Mouse (Mus musculus): Measurements from ENCODE around the gene Kcnc4. TPM values are rescaled to one million over a fixed set of nuclear protein-coding genes. Genes with fewer than 3 reads are reported as not detected.

The Kcnc4 gene
- polyA plus RNA-seq, 1 experiment, result not detected

DNA sequence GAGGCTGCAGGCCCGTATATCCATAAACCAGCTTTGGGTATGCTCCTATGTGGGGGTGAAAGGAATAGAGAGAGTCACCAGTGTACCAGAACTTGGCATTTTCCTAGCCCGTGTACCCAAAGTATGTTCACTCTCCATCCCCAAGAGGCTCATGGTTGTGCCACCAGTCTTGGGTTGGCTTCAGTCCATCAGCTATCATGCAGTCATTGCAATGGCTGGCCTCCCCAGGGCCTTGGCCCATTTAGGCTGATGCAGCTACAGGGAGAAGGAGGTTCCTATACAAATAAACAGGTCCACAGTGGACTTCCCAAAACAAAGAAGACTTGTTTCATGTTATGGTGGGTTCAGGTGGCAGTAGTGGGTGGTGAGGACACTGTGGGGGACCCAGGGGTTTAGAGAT lies 21.7 kb downstream of the Kcnc4 start:
- TF ChIP-seq POLR2A (IDR thresholded peaks at IDR 0.05; ENCODE audit: low read depth, low read length) (no peak), CTCF (IDR thresholded peaks at IDR 0.05; ENCODE audit: borderline replicate concordance, insufficient read depth, low read length) (no peak)
- Histone ChIP-seq H3K4me1 (ENCODE audit: control insufficient read depth, insufficient read depth, low read length) (no peaks in the 10 kb centered on the region), H3K27ac (ENCODE audit: insufficient read depth, low read length) (no peak overlapping the region), H3K4me3 (ENCODE audit: insufficient read depth, low read length) (no peak overlapping the region)

GRCm38 (mm10) chr3:107436434-107436833 lies 22.9 kb downstream of the Kcnc4 start:
- H3K4me3 ChIP-seq (ENCODE audit: insufficient read depth, low read length), result no peak overlapping the region
- no peak overlapping the region for H3K27ac ChIP-seq (ENCODE audit: insufficient read depth, low read length)
- no peak for TF ChIP-seq CTCF (IDR thresholded peaks at IDR 0.05; ENCODE audit: borderline replicate concordance, insufficient read depth, low read length)
- no peak for TF ChIP-seq POLR2A (IDR thresholded peaks at IDR 0.05; ENCODE audit: low read depth, low read length)
- no peaks in the 10 kb centered on the region for H3K4me1 ChIP-seq (ENCODE audit: control insufficient read depth, insufficient read depth, low read length)

- no peak overlapping the region for H3K27ac ChIP-seq (ENCODE audit: insufficient read depth, low read length)
- H3K4me1 ChIP-seq (ENCODE audit: control insufficient read depth, insufficient read depth, low read length), result no peaks in the 10 kb centered on the region
- TF ChIP-seq CTCF (IDR thresholded peaks at IDR 0.05; ENCODE audit: borderline replicate concordance, insufficient read depth, low read length), result no peak
- no peak for TF ChIP-seq POLR2A (IDR thresholded peaks at IDR 0.05; ENCODE audit: low read depth, low read length)
- no peak overlapping the region for H3K4me3 ChIP-seq (ENCODE audit: insufficient read depth, low read length)
Measured at GRCm38 (mm10) chr3:107433614-107434013, 25.7 kb downstream of the Kcnc4 start.

- no peaks in the 10 kb centered on the region for H3K4me1 ChIP-seq (ENCODE audit: control insufficient read depth, insufficient read depth, low read length)
- TF ChIP-seq CTCF (IDR thresholded peaks at IDR 0.05; ENCODE audit: borderline replicate concordance, insufficient read depth, low read length) (no peak), POLR2A (IDR thresholded peaks at IDR 0.05; ENCODE audit: low read depth, low read length) (no peak)
- no peak overlapping the region for H3K4me3 ChIP-seq (ENCODE audit: insufficient read depth, low read length)
- no peak overlapping the region for H3K27ac ChIP-seq (ENCODE audit: insufficient read depth, low read length)
Measured at GRCm38 (mm10) chr3:107431268-107431667, 28.1 kb downstream of the Kcnc4 start.

- no peak overlapping the region for H3K4me3 ChIP-seq (ENCODE audit: insufficient read depth, low read length)
- H3K27ac ChIP-seq (ENCODE audit: insufficient read depth, low read length), result no peak overlapping the region
- no peaks in the 10 kb centered on the region for H3K4me1 ChIP-seq (ENCODE audit: control insufficient read depth, insufficient read depth, low read length)
- no peak for TF ChIP-seq POLR2A (IDR thresholded peaks at IDR 0.05; ENCODE audit: low read depth, low read length)
- no peak for TF ChIP-seq CTCF (IDR thresholded peaks at IDR 0.05; ENCODE audit: borderline replicate concordance, insufficient read depth, low read length)
Measured at GRCm38 (mm10) chr3:107424258-107425041, 34.9 kb downstream of the Kcnc4 start.

DNA sequence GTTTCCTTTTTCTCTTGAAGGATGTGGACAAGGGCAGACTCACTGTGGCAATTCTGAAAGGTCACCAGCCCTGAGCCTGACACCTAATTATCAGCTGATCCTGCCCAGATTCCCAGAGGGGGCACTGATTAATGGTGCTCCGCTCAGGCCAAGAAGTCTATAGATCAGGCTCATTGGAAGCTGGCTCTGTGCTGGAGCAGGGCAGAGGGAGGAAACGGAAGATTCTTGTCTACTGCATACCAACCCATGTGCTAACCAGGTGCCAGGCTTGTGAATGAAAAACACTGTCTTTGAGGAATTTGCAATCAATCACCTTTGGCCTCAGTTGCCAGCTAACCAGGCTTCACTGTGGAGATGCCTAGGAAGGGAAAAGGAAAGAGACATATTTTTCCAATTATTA lies 39.2 kb downstream of the Kcnc4 start:
- H3K27ac ChIP-seq (ENCODE audit: insufficient read depth, low read length), result no peak overlapping the region
- TF ChIP-seq CTCF (IDR thresholded peaks at IDR 0.05; ENCODE audit: borderline replicate concordance, insufficient read depth, low read length) (no peak), POLR2A (IDR thresholded peaks at IDR 0.05; ENCODE audit: low read depth, low read length) (no peak)

GRCm38 (mm10) chr3:107417287-107417644 lies 42.1 kb downstream of the Kcnc4 start:
- no peaks in the 10 kb centered on the region for H3K4me1 ChIP-seq (ENCODE audit: control insufficient read depth, insufficient read depth, low read length)
- H3K4me3 ChIP-seq (ENCODE audit: insufficient read depth, low read length), result no peak overlapping the region
- TF ChIP-seq POLR2A (IDR thresholded peaks at IDR 0.05; ENCODE audit: low read depth, low read length) (no peak), CTCF (IDR thresholded peaks at IDR 0.05; ENCODE audit: borderline replicate concordance, insufficient read depth, low read length) (no peak)
- H3K27ac ChIP-seq (ENCODE audit: insufficient read depth, low read length), result no peak overlapping the region

More for the DNA sequence above, 39.2 kb downstream of the Kcnc4 start:
- H3K4me1 ChIP-seq (ENCODE audit: control insufficient read depth, insufficient read depth, low read length), result no peaks in the 10 kb centered on the region
- no peak overlapping the region for H3K4me3 ChIP-seq (ENCODE audit: insufficient read depth, low read length)

DNA sequence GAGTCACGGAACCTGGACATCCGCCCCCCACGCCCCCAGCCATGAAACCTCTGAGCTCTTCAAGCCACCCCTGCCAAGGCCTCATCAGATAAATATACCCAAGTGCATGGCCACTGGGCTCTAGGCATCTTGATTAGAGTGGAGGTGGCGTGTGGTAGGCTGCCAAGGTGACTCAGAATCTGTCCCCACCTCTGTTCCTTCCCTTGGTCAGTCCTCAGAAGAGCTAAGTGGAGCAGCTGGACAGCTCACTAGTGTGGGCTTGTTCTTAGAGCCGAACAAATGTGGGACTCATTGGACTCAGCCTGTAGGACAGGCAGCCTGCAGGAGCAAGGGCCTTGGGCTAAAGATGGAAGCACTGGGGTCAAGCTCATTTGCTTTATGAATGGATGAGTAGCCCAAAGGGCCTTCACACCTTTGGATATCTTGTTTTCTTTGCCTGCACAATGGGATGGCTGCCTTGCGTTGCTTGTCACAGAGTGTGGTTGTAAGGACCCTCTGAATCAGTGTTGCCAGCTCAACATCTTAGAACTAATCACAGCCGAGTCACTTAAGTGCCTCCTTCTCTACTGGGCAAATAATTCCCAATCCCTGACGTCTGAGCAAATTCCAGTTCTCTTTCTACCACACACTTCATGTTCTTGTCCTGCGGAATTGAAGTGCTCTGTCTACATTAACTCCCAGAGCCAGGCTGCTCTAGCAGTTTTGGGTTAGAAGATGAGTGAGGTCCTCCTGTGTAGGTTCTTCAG lies 42.6 kb downstream of the Kcnc4 start:
- Histone ChIP-seq H3K4me1 (ENCODE audit: control insufficient read depth, insufficient read depth, low read length) (no peaks in the 10 kb centered on the region), H3K27ac (ENCODE audit: insufficient read depth, low read length) (no peak overlapping the region), H3K4me3 (ENCODE audit: insufficient read depth, low read length) (no peak overlapping the region)
- no peak for TF ChIP-seq CTCF (IDR thresholded peaks at IDR 0.05; ENCODE audit: borderline replicate concordance, insufficient read depth, low read length)

GRCm38 (mm10) chr3:107413093-107413492 lies 46.3 kb downstream of the Kcnc4 start:
- TF ChIP-seq CTCF (IDR thresholded peaks at IDR 0.05; ENCODE audit: borderline replicate concordance, insufficient read depth, low read length), result no peak
- no peak for TF ChIP-seq POLR2A (IDR thresholded peaks at IDR 0.05; ENCODE audit: low read depth, low read length)
- no peak overlapping the region for H3K27ac ChIP-seq (ENCODE audit: insufficient read depth, low read length)
- no peaks in the 10 kb centered on the region for H3K4me1 ChIP-seq (ENCODE audit: control insufficient read depth, insufficient read depth, low read length)

GRCm38 (mm10) chr3:107412509-107412908 lies 46.8 kb downstream of the Kcnc4 start:
- H3K4me3 ChIP-seq (ENCODE audit: insufficient read depth, low read length), result no peak overlapping the region
- no peak overlapping the region for H3K27ac ChIP-seq (ENCODE audit: insufficient read depth, low read length)
- no peaks in the 10 kb centered on the region for H3K4me1 ChIP-seq (ENCODE audit: control insufficient read depth, insufficient read depth, low read length)
- no peak for TF ChIP-seq CTCF (IDR thresholded peaks at IDR 0.05; ENCODE audit: borderline replicate concordance, insufficient read depth, low read length)
- no peak for TF ChIP-seq POLR2A (IDR thresholded peaks at IDR 0.05; ENCODE audit: low read depth, low read length)

More at GRCm38 (mm10) chr3:107413093-107413492, 46.3 kb downstream of the Kcnc4 start:
- no peak overlapping the region for H3K4me3 ChIP-seq (ENCODE audit: insufficient read depth, low read length)
